Mouse (Mus musculus): ENCODE data around the gene March8.
"Not testable (repeated sequence)": the region's sequence is repeated elsewhere in the genome, so short reads cannot be mapped to it uniquely, and the experiment has no call there.

Gene March8

DNA sequence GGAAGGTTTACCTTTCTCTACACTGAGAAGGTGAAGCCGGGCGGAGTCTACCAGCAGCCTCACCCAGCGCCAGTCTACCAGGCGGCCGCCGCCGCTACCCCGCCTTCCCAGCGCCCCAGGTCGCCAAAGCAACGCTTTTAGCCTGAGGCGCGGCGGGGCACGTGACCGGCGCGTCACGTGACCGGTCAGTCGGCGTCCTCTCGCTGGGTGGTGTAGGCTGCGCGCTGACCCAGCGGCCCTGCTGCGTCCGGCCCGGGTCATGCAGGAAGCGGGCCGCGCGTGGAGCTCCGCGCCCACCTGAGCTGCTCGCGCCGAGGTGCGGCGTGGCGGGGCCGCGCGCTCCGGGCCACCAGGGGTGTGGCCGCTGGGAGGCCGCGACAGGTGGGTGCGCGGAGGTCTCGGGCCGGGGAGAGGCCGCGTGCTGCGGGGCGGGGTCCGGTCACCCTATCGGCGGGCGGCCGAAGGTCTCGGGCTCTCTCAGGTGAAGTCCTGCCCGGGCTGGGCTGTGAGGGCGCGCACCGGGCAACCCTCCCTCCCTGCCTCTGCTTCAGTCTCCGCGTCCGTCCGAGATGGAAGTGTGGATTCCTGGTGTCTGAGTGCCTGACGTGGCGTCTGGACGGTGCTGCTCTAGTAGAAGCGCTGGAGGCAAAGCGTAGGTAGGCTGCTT is at the start of gene March8:
TSS of gene March8 (plus strand) at position 190 of the 667 bp plus-strand sequence.
- DNase-seq (ENCODE audit: low read depth, low spot score) = peak; percentile 90

DNA sequence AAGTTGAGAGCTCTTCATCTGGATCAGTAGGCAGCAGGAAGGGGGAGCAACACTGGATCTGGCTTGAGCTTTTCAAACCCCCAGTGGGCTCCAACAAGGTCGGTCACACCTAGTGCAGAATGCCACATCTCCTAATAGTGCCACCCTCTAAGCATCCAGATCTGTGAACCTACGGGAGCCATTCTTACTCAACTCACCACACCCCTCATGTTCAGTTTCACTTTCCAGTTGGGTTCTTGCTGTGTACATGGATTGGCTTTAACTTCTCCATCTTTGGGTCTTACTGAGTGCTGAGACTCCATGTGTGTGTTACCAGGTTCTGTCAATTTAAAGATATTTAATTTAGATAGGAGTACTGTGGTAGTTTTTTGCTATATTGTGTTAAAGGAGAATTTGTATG is 26.4 kb upstream of the March8 start:
- no peak for DNase-seq (ENCODE audit: low read depth, low spot score)

DNA sequence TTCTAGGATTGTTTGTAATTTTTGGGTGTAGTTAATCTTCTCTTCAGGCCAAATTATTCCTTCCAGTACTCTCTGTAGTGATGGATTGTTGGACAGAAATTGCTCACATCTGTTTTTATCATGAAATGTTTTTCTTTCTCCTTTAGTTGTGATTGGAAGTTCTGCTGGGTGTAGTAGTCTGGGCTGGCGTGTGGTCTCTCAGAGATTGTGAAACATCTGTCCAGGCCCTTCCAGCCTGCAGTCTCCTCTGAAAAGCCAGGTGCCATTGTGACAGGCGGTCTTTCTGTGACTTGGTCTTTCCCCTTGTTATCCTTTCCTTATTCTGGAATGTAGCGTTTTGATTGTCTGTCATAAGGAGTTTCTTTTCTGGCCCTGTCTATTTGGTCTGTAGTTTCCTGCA is 18.6 kb upstream of the March8 start:
- DNase-seq (ENCODE audit: low read depth, low spot score) = no peak

DNA sequence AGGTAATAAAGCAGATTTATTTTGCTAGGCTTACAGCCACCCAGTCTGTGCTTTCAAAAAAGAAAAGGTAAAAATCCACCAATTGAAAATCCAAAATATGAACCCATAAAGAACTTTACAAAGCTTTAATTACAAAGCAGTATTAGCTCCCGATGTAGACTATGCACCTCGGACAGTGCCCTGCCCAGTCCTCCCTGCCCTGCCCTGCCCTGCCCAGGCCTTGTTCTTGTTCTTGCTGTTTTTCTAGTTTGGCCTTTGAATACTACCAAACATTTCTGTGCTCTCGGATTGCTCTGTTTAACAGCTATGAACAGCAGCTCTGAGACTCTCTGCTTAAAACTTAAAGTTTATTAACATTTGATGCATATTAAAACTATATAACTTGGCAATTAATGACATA is 11.2 kb upstream of the March8 start:
- DNase-seq (ENCODE audit: low read depth, low spot score) = no peak

DNA sequence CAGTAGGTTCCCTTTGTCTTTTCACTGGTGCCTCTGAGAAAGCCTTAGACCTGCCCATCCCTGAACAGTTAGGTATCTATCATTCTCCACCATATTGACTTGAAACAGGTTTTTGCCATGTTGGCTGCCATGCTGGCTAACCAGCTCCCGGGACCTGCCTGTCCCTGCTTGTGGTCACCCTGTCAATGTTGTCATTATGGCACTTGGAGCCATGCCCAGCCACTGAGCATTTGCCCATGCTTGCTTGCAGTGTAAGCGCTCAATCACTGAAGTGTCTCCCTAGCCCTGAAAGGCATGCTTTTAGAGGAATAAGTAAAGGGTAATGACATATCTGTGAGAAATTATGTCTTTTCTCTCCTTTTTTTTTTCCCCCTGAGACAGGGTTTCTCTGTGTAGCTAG is 6.4 kb upstream of the March8 start:
- no peak for DNase-seq (ENCODE audit: low read depth, low spot score)

DNA sequence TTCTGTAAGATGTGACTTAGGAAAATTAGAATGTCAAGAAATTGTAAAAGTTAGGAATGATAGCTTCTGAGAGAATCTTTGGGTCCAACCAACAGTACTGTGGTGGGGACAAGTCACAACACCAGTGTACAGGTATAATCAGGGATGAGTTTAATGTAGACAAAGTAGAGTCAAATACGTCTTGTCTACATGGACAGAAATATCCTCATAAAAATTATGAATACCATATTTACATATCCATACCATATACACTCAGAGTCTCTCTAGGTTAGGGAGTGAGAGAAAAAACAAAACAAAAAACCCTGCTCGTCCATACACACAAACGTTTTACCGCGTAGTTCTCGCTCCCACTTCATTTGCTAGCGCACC is 374 bp upstream of the March8 start:
- DNase-seq (ENCODE audit: low read depth, low spot score) = no peak

DNA sequence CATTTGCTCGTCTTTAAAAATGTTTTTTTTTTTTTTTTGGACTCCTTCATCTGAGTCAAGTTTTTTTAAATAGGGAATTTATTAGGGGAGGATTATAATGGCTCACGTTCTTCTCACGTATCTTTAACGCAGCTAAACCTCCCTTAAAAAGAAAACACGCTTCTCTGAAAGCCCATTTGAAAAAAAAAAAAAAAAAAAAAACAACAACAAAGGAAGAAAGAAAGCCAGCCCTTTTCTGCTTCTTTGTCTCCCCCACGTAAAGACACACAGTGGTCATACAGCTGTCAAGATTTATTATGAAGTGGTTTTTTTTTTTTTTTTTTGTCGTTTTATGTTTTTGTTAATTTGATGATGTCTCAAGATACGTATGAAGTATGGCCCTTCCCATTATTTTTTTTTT is 696 bp downstream of the March8 start:
- DNase-seq (ENCODE audit: low read depth, low spot score) = no peak

DNA sequence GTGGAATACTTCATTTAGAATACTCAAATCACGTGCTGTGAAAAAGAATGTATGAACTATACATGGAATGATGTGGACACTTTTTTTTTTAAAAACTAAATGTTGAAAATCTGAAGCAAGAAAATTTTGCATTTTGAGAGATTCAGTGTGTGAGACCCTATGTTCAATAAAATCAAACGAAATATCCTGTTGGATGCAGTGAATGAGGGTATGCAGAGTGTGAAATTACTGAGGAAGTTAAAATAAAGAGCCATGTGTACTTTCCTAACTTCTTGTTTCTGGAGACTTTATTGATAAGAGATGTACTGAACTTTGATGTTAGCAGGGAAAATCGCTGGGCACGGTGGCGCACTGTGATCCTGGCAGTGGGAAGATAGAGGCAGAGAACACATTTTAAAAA is 1.3 kb downstream of the March8 start:
- no peak for DNase-seq (ENCODE audit: low read depth, low spot score)

DNA sequence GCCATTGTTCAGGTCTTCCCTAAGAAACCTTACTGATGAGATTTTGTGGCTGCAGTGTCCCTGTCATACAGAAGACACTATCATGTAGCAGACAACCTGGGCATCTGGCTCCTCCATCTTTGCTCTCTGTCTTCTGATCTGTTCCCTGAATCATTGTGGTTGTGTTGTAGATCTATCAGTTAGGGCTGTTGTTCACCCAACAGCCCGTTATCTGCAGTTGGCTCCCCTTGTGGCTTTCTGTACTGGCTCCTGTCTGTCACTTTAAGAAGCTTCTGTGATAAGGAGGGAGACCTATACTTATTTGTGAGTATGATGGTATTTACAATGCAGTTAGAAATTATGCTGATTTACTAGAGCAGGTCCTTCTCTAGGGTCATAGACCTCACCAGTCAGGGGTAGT is 2.7 kb downstream of the March8 start:
- no peak for DNase-seq (ENCODE audit: low read depth, low spot score)

DNA sequence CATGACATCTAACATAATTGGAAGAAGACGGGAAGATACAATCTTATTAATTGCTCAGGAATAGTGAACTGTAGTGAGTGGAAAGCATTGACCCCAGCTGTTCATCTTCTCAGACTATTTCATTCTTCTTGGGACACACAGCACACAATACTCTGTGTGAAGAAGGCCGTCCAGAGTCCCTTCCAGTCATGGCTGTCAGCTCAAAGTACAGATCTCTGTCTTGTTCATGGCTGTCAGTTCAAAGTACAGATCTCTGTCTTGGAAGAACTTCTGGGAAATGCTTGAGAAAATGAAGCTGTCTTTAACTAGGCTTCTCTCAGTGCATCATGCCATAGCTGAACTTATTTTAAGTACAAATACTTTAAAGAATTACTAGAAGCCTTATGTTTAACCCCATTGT is 10.1 kb downstream of the March8 start:
- DNase-seq (ENCODE audit: low read depth, low spot score) = no peak

DNA sequence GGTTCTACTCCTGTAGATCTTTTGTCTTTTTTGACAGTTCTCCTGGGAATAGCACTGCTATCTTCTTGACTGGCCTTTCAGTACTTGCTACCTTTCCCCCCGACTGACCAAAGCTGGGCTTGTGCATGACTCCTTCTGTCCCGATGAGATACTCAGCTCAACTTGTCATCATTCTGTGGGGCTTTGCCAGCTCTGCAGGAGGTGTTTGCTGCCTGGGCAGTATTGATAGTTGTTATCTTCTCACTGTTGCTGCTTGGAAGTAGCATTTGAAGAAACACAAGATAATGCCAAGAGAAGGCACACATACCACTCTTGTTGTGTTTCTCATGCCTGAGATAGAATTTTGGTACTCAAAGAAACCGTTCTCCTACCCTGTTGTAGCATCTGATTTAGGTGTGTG is 12.2 kb downstream of the March8 start:
- DNase-seq (ENCODE audit: low read depth, low spot score) = no peak

DNA sequence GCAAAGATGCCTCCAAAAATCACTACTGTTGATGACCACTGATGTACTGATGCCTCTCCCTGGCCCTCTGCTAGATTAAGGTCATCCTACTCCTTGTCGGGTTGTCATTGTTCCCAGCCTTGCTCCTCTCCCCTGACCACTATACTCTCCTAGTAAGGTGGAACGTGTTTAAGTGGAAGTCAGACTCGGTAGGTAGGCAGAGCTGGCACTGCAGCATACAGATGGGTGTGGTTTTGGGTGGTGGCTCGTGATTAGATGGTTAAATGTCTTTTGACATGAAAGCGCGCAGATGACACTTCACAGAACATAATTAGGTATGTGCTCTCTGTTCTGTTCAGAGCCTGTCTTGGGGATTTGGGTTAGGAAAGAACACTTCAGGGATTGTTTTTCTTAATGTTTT is 12.8 kb downstream of the March8 start:
- DNase-seq (ENCODE audit: low read depth, low spot score) = no peak

DNA sequence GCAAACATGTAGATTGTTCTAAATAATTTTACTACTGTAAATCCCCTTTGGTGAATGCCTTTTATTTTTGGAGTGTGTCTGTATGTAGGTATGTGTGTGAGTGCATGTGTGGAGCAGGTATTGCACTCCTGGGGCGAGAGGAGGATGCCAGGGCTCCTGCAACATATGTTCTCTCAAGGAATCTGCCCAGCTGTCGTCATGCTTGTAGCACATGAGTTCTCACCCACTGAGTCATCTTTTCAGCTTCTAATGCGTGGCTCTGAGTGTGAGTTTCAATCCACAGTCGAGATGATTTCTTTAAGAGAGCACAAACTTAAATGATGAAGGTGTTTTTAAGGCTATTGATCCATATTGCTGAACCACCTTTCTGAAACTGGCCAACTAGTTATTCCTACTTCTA is 13.7 kb downstream of the March8 start:
- DNase-seq (ENCODE audit: low read depth, low spot score) = no peak

DNA sequence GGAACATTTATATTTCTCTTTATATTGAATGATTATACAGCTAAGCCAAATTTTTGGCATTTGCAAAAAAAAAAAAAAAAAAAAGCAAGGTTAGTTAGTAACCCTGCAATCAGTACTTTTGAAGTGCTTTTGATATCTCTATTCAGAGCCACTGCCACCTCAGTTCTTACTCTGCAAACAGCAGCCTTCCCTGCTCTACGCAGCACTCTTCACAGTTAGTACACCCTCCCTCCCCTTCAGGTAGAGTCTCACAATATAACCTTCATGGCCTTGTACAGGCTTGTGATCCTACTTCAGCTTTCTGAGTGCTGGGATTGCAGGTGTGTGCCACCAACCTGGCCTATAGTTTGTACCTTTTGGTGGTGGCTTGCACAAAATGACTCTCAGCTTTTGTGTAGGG is 15.6 kb downstream of the March8 start:
- DNase-seq (ENCODE audit: low read depth, low spot score) = no peak

DNA sequence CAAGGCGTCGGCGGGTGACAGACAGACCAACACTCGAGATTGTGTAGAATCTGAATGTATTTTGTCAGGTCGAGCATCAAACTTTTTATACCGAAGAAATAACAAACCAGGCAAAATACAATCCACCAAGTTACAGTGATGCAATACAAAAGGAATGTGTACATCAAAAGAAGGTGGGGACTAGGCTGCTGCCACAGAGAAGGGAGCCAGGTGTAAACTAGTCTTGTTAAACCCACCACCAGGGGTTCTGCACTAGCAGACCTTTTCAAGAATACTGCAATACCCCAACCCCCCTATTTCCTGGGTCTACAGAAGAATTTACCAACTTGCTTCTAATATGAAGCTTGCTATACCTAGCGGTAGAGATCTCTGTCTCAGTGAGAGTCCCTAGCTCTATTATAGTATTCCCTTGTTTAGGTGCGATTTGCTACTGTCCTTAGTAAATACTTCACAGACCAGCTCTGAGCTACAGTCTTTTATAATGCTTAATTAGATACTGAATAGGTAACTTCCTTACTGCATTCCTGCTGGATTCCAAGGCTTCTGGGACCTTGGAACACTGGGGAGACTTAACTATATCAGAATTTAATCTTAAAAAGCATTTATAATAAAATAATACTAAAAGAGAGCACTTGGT is 18.6 kb downstream of the March8 start:
- not testable (repeated sequence) for DNase-seq (ENCODE audit: low read depth, low spot score)

DNA sequence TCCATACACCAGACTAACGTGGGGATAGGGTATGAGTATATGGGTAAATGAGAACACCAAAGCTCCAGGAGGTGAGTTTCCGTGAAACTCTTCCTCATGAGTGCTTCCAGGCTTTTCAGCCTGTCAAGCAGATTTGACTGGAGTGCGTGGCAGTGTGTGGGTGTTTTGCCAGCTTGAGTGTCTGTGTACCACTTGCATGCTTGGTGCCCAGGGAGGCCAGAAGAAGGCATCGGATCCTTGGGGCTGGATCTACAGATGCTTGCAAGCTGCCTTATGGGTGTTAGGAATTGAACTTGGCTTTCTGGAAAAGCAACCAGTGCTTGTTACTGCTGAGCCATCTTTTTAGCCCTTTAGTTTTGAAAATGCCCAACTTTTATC is 19.1 kb downstream of the March8 start:
- no peak for DNase-seq (ENCODE audit: low read depth, low spot score)

DNA sequence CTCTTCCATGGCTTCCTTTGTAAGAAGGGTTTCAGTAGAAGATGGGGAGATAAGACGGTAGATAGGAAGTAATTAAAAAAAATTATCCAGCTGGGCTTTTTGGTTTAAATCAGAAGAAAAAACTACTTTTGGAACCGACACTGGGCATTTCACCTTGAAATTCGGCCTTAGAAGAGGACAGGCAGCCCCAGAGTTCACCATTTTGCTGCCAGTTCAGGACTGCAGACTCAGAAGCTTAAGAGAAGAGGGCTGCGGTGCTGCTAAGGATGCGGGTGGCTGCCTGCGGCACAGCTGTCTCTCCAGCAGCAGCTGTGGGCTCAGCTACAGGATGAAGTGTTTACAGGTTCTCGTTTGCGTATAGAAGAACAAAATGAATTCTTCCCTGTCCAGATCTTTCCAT is 20.2 kb downstream of the March8 start:
- DNase-seq (ENCODE audit: low read depth, low spot score) = no peak

DNA sequence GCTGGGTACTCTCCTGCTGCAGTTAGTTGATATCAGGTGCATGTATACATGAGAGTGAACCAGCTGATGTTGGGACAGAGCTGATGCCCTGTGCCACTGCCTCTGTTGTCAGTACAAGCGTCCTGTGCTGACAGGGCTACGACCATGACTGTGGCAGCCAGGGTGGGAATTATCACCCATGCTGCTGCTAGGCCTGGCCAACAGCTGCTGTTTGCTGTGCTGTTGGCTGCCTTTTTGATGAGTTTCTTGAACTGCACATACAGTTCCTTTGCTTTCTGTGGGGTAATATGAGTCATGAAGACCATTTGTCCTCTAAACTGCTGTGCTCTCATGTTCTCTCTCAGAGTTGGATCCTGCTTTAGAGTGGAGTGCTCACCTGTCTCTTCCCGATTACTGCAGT is 21.4 kb downstream of the March8 start:
- DNase-seq (ENCODE audit: low read depth, low spot score) = no peak

DNA sequence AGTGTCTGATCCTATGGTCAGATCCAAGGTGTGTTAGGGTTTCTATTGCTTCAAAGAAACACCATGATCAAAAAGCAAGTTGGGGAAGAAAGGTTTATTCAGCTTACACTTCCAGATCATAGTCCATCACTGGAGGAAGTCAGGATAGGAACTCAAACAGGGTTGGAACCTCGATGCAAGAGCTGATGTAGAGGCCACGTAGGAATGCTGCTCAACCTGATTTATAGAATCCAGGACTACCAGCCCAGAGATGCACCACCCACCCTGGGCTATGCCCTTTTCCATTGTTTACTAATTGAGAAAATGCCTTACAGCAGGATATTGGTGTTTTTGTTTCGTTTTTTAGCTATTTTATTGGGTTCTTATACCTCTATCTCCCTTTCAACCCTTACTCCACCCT is 23.6 kb downstream of the March8 start:
- DNase-seq (ENCODE audit: low read depth, low spot score) = no peak

DNA sequence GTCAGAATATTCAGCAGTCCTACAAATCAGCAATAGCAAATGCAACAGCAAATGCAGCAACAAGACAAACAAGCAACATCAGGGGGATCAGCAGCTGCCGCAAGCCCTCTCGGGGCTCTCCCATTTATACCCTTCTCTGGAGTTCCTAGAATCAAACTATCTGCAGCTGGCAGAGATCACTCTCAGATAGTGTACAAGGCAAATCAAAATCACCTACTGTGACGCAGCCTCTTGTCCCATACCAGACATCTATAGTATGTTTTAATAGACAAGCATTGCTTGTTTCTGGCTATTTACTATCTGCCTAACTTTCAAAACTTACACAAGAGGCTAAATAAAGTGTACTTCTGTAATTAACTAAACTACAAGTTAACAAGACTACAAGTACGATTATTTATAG is 24.2 kb downstream of the March8 start:
- DNase-seq (ENCODE audit: low read depth, low spot score) = no peak

DNA sequence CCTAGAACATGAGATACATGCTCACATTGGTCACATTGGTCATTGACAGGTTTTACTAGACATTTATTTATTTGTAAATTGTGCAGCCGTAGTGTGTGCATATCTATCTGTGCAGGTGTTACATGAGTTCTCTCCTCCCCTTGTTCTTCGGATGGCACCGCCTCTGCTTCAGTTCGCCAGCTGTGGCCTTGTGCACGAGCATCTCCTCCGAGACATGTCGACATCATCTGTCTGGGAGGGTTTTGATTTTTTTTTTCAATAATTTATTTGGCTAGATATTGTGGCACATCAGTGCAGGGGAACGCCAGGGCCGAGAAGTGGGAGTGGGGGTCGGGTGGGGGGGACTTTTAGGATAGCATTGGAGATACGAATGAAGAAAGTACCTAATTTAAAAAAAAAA is 30.1 kb downstream of the March8 start:
- DNase-seq (ENCODE audit: low read depth, low spot score) = no peak

DNA sequence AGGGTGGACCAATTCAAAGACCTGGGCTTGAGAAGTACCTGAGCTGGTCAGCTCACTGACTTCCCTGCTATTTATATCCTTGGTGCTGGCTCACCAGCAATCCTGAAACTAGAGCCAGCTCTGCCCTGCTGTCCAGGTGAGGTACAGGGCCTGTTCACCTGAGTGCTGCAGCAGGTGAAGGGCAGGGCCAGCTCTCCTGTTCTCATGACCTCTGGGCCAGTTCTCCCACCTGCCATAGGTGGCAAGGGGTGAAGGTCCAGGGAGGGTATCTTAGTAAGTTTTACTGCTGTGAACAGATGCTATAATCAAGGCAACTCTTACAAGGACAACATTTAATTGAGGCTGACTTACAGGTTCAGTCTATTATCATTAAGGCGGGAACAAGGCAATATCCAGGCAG is 32.0 kb downstream of the March8 start:
- DNase-seq (ENCODE audit: low read depth, low spot score) = no peak

DNA sequence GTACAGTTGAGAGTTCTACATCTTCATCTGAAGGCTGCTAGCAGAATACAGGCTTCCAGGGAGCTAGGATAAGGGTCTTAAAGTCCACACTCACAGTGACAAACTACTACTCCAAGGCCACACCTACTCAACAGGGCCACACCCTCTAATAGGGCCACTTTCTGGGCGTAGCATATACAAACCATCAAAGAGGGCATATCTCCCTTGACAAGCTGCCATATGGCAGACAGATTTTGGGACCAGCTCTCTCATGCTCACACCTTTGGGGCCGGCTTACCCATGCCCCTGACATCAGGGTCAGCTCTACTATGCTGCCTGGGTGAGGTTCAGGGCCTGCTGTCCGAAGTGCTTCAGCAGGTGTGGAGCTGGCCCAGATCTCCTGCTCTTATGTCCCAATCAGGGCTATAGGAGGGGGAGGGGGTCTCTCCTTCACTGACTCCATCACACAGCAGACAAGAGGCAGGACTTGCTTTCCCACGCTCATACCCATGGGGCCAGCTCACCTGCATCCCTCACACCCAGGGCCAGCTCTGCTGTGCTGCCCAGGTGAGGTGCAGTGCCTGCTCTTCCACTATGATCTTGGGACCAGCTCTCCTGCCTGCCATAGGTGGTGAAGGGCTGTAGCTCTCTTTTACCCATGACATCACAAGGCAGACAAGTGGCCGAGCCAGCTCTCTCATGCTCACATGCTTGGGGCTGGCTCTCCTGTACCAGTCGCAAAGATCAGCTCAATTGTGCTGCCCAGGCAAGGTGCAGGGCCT is 32.6 kb downstream of the March8 start:
- no peak for DNase-seq (ENCODE audit: low read depth, low spot score)
